Mouse (Mus musculus): ENCODE measurements around the gene Nat9. TPM values are rescaled to one million over a fixed set of nuclear protein-coding genes. Genes with fewer than 3 reads are reported as not detected.

The Nat9 gene
- polyA plus RNA-seq, 1 experiment from 2014 or later, result 20.0 TPM

- under 1% methylated on average over 39 of the region's 39 CpGs for WGBS
- peak within 1 kb of the TSS; percentile 60 for H3K9ac ChIP-seq
- peak; percentile 98 for DNase-seq (ENCODE audit: low spot score)
- ATAC-seq (ENCODE audit: low FRiP score), result peak; percentile 93
- peak within 1 kb of the TSS; percentile 61 for H3K4me3 ChIP-seq (replicated peaks; ENCODE audit: low read length)
- peaks cover 21% of the 10 kb centered on the region for H3K36me3 ChIP-seq (replicated peaks; ENCODE audit: control insufficient read depth, insufficient read depth)
- peaks cover 16% of the 10 kb centered on the region for H3K4me1 ChIP-seq (replicated peaks; ENCODE audit: control insufficient read depth, insufficient read depth, low read length)
- no peaks in the 10 kb centered on the region for H3K27me3 ChIP-seq (ENCODE audit: control insufficient read depth, insufficient read depth, low read length)
- peak within 1 kb of the TSS; percentile 54 for H3K4me2 ChIP-seq (replicated peaks)
- H3K9me3 ChIP-seq (ENCODE audit: control insufficient read depth, low read length), result no peaks in the 10 kb centered on the region
- peak within 1 kb of the TSS; percentile 76 for H3K27ac ChIP-seq
Observed at GRCm38 (mm10) chr11:115187224-115187639, 427 bp downstream of the Nat9 start, which contains the start of gene Tmem104. Gene Tmem104 (plus strand): TSS chr11:115187487.

GRCm38 (mm10) chr11:115184973-115185372 is 2.7 kb downstream of the Nat9 start:
- Histone ChIP-seq H3K27ac (no peak overlapping the region), H3K9ac (no peak overlapping the region), H3K27me3 (ENCODE audit: control insufficient read depth, insufficient read depth, low read length) (no peaks in the 10 kb centered on the region), H3K4me3 (replicated peaks; ENCODE audit: low read length) (no peak overlapping the region), H3K36me3 (replicated peaks; ENCODE audit: control insufficient read depth, insufficient read depth) (peaks cover 11% of the 10 kb centered on the region; the same call in 1 of the 2 replicates), H3K4me2 (replicated peaks) (no peak overlapping the region), H3K9me3 (ENCODE audit: control insufficient read depth, low read length) (no peaks in the 10 kb centered on the region), H3K4me1 (replicated peaks; ENCODE audit: control insufficient read depth, insufficient read depth, low read length) (peaks cover 16% of the 10 kb centered on the region)
- 48% methylated on average over 4 of the region's 4 CpGs for WGBS
- ATAC-seq (ENCODE audit: low FRiP score) (no peak), DNase-seq (ENCODE audit: low spot score) (no peak)

- ATAC-seq (ENCODE audit: low FRiP score) (no peak), DNase-seq (ENCODE audit: low spot score) (peak; percentile 84)
- Histone ChIP-seq H3K36me3 (replicated peaks; ENCODE audit: control insufficient read depth, insufficient read depth) (peaks cover 4% of the 10 kb centered on the region; the same call in 1 of the 2 replicates), H3K4me2 (replicated peaks) (no peak overlapping the region), H3K9ac (no peak overlapping the region), H3K4me1 (replicated peaks; ENCODE audit: control insufficient read depth, insufficient read depth, low read length) (peaks cover 25% of the 10 kb centered on the region), H3K4me3 (replicated peaks; ENCODE audit: low read length) (no peak overlapping the region), H3K27me3 (ENCODE audit: control insufficient read depth, insufficient read depth, low read length) (no peaks in the 10 kb centered on the region), H3K27ac (no peak overlapping the region), H3K9me3 (ENCODE audit: control insufficient read depth, low read length) (no peaks in the 10 kb centered on the region)
- WGBS, result 24% methylated on average over 12 of the region's 12 CpGs
Observed at GRCm38 (mm10) chr11:115181913-115182638, 5.6 kb downstream of the Nat9 start.

- no peak overlapping the region for H3K9ac ChIP-seq
- H3K9me3 ChIP-seq (ENCODE audit: control insufficient read depth, low read length), result no peaks in the 10 kb centered on the region
- DNase-seq (ENCODE audit: low spot score) (no peak), ATAC-seq (ENCODE audit: low FRiP score) (no peak)
- H3K4me3 ChIP-seq (replicated peaks; ENCODE audit: low read length), result no peak overlapping the region
- peaks cover 4% of the 10 kb centered on the region; the same call in 1 of the 2 replicates for H3K36me3 ChIP-seq (replicated peaks; ENCODE audit: control insufficient read depth, insufficient read depth)
- H3K4me2 ChIP-seq (replicated peaks), result no peak overlapping the region
- H3K27ac ChIP-seq, result peak overlapping the region; percentile 59; the same call in 1 of the 2 replicates
- H3K27me3 ChIP-seq (ENCODE audit: control insufficient read depth, insufficient read depth, low read length), result no peaks in the 10 kb centered on the region
- 79% methylated on average over 6 of the region's 6 CpGs for WGBS
- peaks cover 26% of the 10 kb centered on the region for H3K4me1 ChIP-seq (replicated peaks; ENCODE audit: control insufficient read depth, insufficient read depth, low read length)
Observed at GRCm38 (mm10) chr11:115179881-115180280, 7.8 kb downstream of the Nat9 start.

GRCm38 (mm10) chr11:115179191-115179590 is 8.5 kb downstream of the Nat9 start:
- Histone ChIP-seq H3K4me2 (replicated peaks) (no peak overlapping the region), H3K9me3 (ENCODE audit: control insufficient read depth, low read length) (no peaks in the 10 kb centered on the region), H3K9ac (no peak overlapping the region), H3K4me3 (replicated peaks; ENCODE audit: low read length) (no peak overlapping the region), H3K27me3 (ENCODE audit: control insufficient read depth, insufficient read depth, low read length) (peaks cover under 1% of the 10 kb centered on the region; the same call in 1 of the 2 replicates), H3K27ac (peak overlapping the region; percentile 71), H3K36me3 (replicated peaks; ENCODE audit: control insufficient read depth, insufficient read depth) (peaks cover 4% of the 10 kb centered on the region; the same call in 1 of the 2 replicates), H3K4me1 (replicated peaks; ENCODE audit: control insufficient read depth, insufficient read depth, low read length) (peaks cover 28% of the 10 kb centered on the region)
- ATAC-seq (ENCODE audit: low FRiP score), result peak; percentile 66
- DNase-seq (ENCODE audit: low spot score), result peak; percentile 32
- 59% methylated on average over 6 of the region's 6 CpGs for WGBS

- Histone ChIP-seq H3K27me3 (ENCODE audit: control insufficient read depth, insufficient read depth, low read length) (peaks cover 5% of the 10 kb centered on the region; the same call in 1 of the 2 replicates), H3K4me1 (replicated peaks; ENCODE audit: control insufficient read depth, insufficient read depth, low read length) (peaks cover 31% of the 10 kb centered on the region), H3K9ac (no peak overlapping the region), H3K27ac (peak overlapping the region; percentile 71), H3K4me3 (replicated peaks; ENCODE audit: low read length) (no peak overlapping the region), H3K4me2 (replicated peaks) (no peak overlapping the region), H3K36me3 (replicated peaks; ENCODE audit: control insufficient read depth, insufficient read depth) (peaks cover 4% of the 10 kb centered on the region; the same call in 1 of the 2 replicates), H3K9me3 (ENCODE audit: control insufficient read depth, low read length) (no peaks in the 10 kb centered on the region)
- ATAC-seq (ENCODE audit: low FRiP score), result no peak
- 87% methylated on average over 2 of the region's 2 CpGs for whole genome bisulfite sequencing
- DNase-seq (ENCODE audit: low spot score), result no peak
Observed at GRCm38 (mm10) chr11:115178766-115179165, 8.9 kb downstream of the Nat9 start.

- Histone ChIP-seq H3K9ac (no peak overlapping the region), H3K9me3 (ENCODE audit: control insufficient read depth, low read length) (no peaks in the 10 kb centered on the region), H3K4me3 (replicated peaks; ENCODE audit: low read length) (no peak overlapping the region), H3K27ac (peak overlapping the region; percentile 71), H3K4me2 (replicated peaks) (peak overlapping the region; percentile 25; the same call in 1 of the 2 replicates), H3K27me3 (ENCODE audit: control insufficient read depth, insufficient read depth, low read length) (peaks cover 5% of the 10 kb centered on the region; the same call in 1 of the 2 replicates), H3K4me1 (replicated peaks; ENCODE audit: control insufficient read depth, insufficient read depth, low read length) (peaks cover 37% of the 10 kb centered on the region), H3K36me3 (replicated peaks; ENCODE audit: control insufficient read depth, insufficient read depth) (peaks cover 4% of the 10 kb centered on the region; the same call in 1 of the 2 replicates)
- DNase-seq (ENCODE audit: low spot score) (peak; percentile 67), ATAC-seq (ENCODE audit: low FRiP score) (peak; percentile 79)
- 30% methylated on average over 10 of the region's 10 CpGs for WGBS
Observed at GRCm38 (mm10) chr11:115177559-115178195, 10.0 kb downstream of the Nat9 start.

- no peak overlapping the region for H3K4me3 ChIP-seq (replicated peaks; ENCODE audit: low read length)
- H3K27me3 ChIP-seq (ENCODE audit: control insufficient read depth, insufficient read depth, low read length), result peaks cover 5% of the 10 kb centered on the region; the same call in 1 of the 2 replicates
- ATAC-seq (ENCODE audit: low FRiP score), result no peak
- H3K4me1 ChIP-seq (replicated peaks; ENCODE audit: control insufficient read depth, insufficient read depth, low read length), result peaks cover 46% of the 10 kb centered on the region
- WGBS, result 64% methylated on average over 24 of the region's 24 CpGs
- DNase-seq (ENCODE audit: low spot score), result peak; percentile 27
- H3K9me3 ChIP-seq (ENCODE audit: control insufficient read depth, low read length), result no peaks in the 10 kb centered on the region
- no peak overlapping the region for H3K4me2 ChIP-seq (replicated peaks)
- H3K36me3 ChIP-seq (replicated peaks; ENCODE audit: control insufficient read depth, insufficient read depth), result no peaks in the 10 kb centered on the region; the same call in 1 of the 2 replicates
- no peak overlapping the region; the same call in 1 of the 2 replicates for H3K9ac ChIP-seq
- H3K27ac ChIP-seq, result no peak overlapping the region; the same call in 1 of the 2 replicates
Observed at GRCm38 (mm10) chr11:115176399-115177190, 11.1 kb downstream of the Nat9 start.
